In the genomic region with DNA sequence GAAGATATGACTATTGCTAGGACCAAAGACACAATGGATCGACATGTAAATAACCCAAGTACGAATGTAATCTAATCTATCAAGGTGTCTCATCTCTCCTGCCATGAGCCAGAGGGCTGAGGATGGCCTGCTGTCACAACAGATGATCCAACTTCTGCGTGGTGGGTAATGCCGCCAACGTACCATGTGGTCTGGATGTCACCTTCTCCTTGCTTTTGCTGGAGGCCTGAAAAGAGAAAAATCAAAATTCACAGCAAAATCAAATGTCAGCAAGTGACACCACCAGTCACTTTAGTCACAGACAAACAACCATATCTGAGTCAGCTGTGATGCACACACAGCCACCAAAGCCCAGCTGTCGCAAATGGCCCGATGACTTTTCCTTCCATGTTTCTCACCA, we compare ENCODE assay signal across 20 mouse cellular contexts. TPM values are rescaled to one million over a fixed set of nuclear protein-coding genes. Genes with fewer than 3 reads are reported as not detected.
"Had no signal": no experiment of that assay in that cellular context is flagged by ENCODE, and none has a peak within 500 bp of the region (broad histone marks: within the 10 kb centered on the region; RNA-seq: fewer than 3 reads in every experiment).

No protein-coding gene starts in this region.

- H3K9me3 ChIP-seq: hindbrain, embryonic 15.5 days; kidney, embryonic 15.5 days; limb, embryonic 15.5 days; liver, embryonic 12.5 days; midbrain, embryonic 10.5 days; midbrain, embryonic 15.5 days; neural tube, embryonic 12.5 days had no signal

- DNase-seq: kidney, adult 2 months; kidney, postnatal 14 days; left cerebral cortex, postnatal 4 days; right cerebral cortex, postnatal 4 days; spleen, adult 18-20 months; thymus, adult 18-20 months; thymus, postnatal 14 days had no signal

- H3K4me3 ChIP-seq: hindbrain, embryonic 15.5 days; kidney, embryonic 15.5 days; limb, embryonic 15.5 days; liver, embryonic 12.5 days; midbrain, embryonic 10.5 days; midbrain, embryonic 15.5 days; neural tube, embryonic 12.5 days had no signal

- H3K4me1 ChIP-seq: hindbrain, embryonic 15.5 days; kidney, embryonic 15.5 days; limb, embryonic 15.5 days; liver, embryonic 12.5 days; midbrain, embryonic 10.5 days; midbrain, embryonic 15.5 days; neural tube, embryonic 12.5 days had no signal

- ATAC-seq: intestine, embryonic 16.5 days; liver, embryonic 12.5 days; midbrain, embryonic 15.5 days had no signal

- H3K9ac ChIP-seq: hindbrain, embryonic 15.5 days; kidney, embryonic 15.5 days; limb, embryonic 15.5 days; liver, embryonic 12.5 days; lung, embryonic 14.5 days; midbrain, embryonic 15.5 days; neural tube, embryonic 12.5 days had no signal

- H3K27ac ChIP-seq: hindbrain, embryonic 15.5 days; kidney, embryonic 15.5 days; limb, embryonic 15.5 days; liver, embryonic 12.5 days; midbrain, embryonic 10.5 days; midbrain, embryonic 15.5 days; neural tube, embryonic 12.5 days had no signal

- H3K27me3 ChIP-seq: hindbrain, embryonic 15.5 days; kidney, embryonic 15.5 days; limb, embryonic 15.5 days; liver, embryonic 12.5 days; midbrain, embryonic 15.5 days; neural tube, embryonic 12.5 days had no signal

- H3K4me2 ChIP-seq: hindbrain, embryonic 15.5 days; kidney, embryonic 15.5 days; limb, embryonic 15.5 days; liver, embryonic 12.5 days; lung, embryonic 14.5 days; midbrain, embryonic 15.5 days; neural tube, embryonic 12.5 days had no signal

- H3K36me3 ChIP-seq: hindbrain, embryonic 15.5 days; kidney, embryonic 15.5 days; limb, embryonic 15.5 days; liver, embryonic 12.5 days; midbrain, embryonic 10.5 days; midbrain, embryonic 15.5 days; neural tube, embryonic 12.5 days had no signal

RNA-seq across cellular contexts. Expression of gene Adgrf4, which starts 22.9 kb away (rescaled TPM):
- total RNA-seq: megakaryocyte, adult 5-6 weeks; monocyte, adult 5-6 weeks; neutrophil, adult 5-6 weeks had no signal
- polyA plus RNA-seq: liver, embryonic 12.5 days; liver, embryonic 16.5 days; lung, embryonic 14.5 days; midbrain, embryonic 10.5 days; neural tube, embryonic 12.5 days had no signal

RNA-seq across cellular contexts. Expression of gene Adgrf2, which starts 27.0 kb away (rescaled TPM):
- total RNA-seq: megakaryocyte, adult 5-6 weeks; monocyte, adult 5-6 weeks; neutrophil, adult 5-6 weeks had no signal
- polyA plus RNA-seq: intestine, embryonic 16.5 days; kidney, embryonic 15.5 days; liver, embryonic 12.5 days; liver, embryonic 16.5 days; neural tube, embryonic 12.5 days had no signal
